Mouse (Mus musculus): ENCODE data around the gene Cbfb. TPM values are rescaled to one million over a fixed set of nuclear protein-coding genes. Genes with fewer than 3 reads are reported as not detected.

Gene Cbfb
- polyA plus RNA-seq, 1 experiment from 2014 or later: 59.9 TPM

- peaks cover 83% of the 10 kb centered on the region for H3K27me3 ChIP-seq (ENCODE audit: insufficient read depth, low read length)
- no peak for ATAC-seq (ENCODE audit: low FRiP score, low TSS enrichment)
- peak overlapping the region; percentile 82 for H3K4me3 ChIP-seq (ENCODE audit: low read length)
- H3K27ac ChIP-seq (ENCODE audit: low read length): no peak overlapping the region
- WGBS: 6% methylated on average over 10 of the region's 10 CpGs
- peak overlapping the region; percentile 79 for H3K9ac ChIP-seq (replicated peaks; ENCODE audit: low read length)
- H3K4me2 ChIP-seq (replicated peaks; ENCODE audit: low read depth, low read length): peak overlapping the region; percentile 94
- no peaks in the 10 kb centered on the region for H3K36me3 ChIP-seq (ENCODE audit: insufficient read depth, low read length)
- H3K9me3 ChIP-seq (ENCODE audit: low read length): peaks cover 3% of the 10 kb centered on the region; the same call in 1 of the 2 replicates
- H3K4me1 ChIP-seq (ENCODE audit: insufficient read depth, low read length): peaks cover 37% of the 10 kb centered on the region
These were observed 94.7 kb downstream of the Cbfb start for GRCm38 (mm10) chr8:105265128-105265527.

- Histone ChIP-seq H3K4me1 (ENCODE audit: insufficient read depth, low read length) (peaks cover 46% of the 10 kb centered on the region), H3K4me2 (replicated peaks; ENCODE audit: low read depth, low read length) (no peak overlapping the region), H3K27me3 (ENCODE audit: insufficient read depth, low read length) (peaks cover 83% of the 10 kb centered on the region), H3K9me3 (ENCODE audit: low read length) (no peaks in the 10 kb centered on the region), H3K36me3 (ENCODE audit: insufficient read depth, low read length) (no peaks in the 10 kb centered on the region), H3K4me3 (ENCODE audit: low read length) (no peak overlapping the region), H3K27ac (ENCODE audit: low read length) (no peak overlapping the region), H3K9ac (replicated peaks; ENCODE audit: low read length) (no peak overlapping the region)
- ATAC-seq (ENCODE audit: low FRiP score, low TSS enrichment): no peak
- WGBS: 27% methylated on average over 13 of the region's 13 CpGs
These were observed 96.3 kb downstream of the Cbfb start for GRCm38 (mm10) chr8:105266775-105267174.

Other genes with a start within 250 kb of the Cbfb start
- gene Ces2e, start 244.4 kb upstream of the Cbfb start, polyA plus RNA-seq (2015; fragmentation: Nextera tagmentation; extraction: Ambion mirVana): 1.6 and 1.8 TPM in 2 replicates
- not detected in 2 replicates for gene Ces2f, start 223.3 kb upstream of the Cbfb start, polyA plus RNA-seq (2015; fragmentation: Nextera tagmentation; extraction: Ambion mirVana)
- 0.42 and 0.61 TPM in 2 replicates for gene Ces2g, start 209.0 kb upstream of the Cbfb start, polyA plus RNA-seq (2015; fragmentation: Nextera tagmentation; extraction: Ambion mirVana)
- gene Ces2h, start 169.8 kb upstream of the Cbfb start, polyA plus RNA-seq (2015; fragmentation: Nextera tagmentation; extraction: Ambion mirVana): not detected in 2 replicates
- gene Ces3a, start 122.1 kb upstream of the Cbfb start, polyA plus RNA-seq (2015; fragmentation: Nextera tagmentation; extraction: Ambion mirVana): 0.09 TPM in 1 of 2 replicates, not detected in the other
- gene Ces3b, start 86.9 kb upstream of the Cbfb start, polyA plus RNA-seq (2015; fragmentation: Nextera tagmentation; extraction: Ambion mirVana): not detected in 2 replicates
- gene Ces4a, start 38.9 kb upstream of the Cbfb start, polyA plus RNA-seq (2015; fragmentation: Nextera tagmentation; extraction: Ambion mirVana): not detected in 2 replicates
- 26.9 and 27.6 TPM in 2 replicates for gene D230025D16Rik, start 54.5 kb downstream of the Cbfb start, polyA plus RNA-seq (2015; fragmentation: Nextera tagmentation; extraction: Ambion mirVana)
- 10.2 and 11.9 TPM in 2 replicates for gene B3gnt9, start 84.5 kb downstream of the Cbfb start, polyA plus RNA-seq (2015; fragmentation: Nextera tagmentation; extraction: Ambion mirVana)
- gene Tradd, start 93.9 kb downstream of the Cbfb start, polyA plus RNA-seq (2015; fragmentation: Nextera tagmentation; extraction: Ambion mirVana): 23.4 and 26.3 TPM in 2 replicates
- gene Fbxl8, start 94.0 kb downstream of the Cbfb start, polyA plus RNA-seq (2015; fragmentation: Nextera tagmentation; extraction: Ambion mirVana): 3.0 and 3.1 TPM in 2 replicates
- 0.14 and 0.16 TPM in 2 replicates for gene Hsf4, start 99.1 kb downstream of the Cbfb start, polyA plus RNA-seq (2015; fragmentation: Nextera tagmentation; extraction: Ambion mirVana)
- 1.2 and 1.4 TPM in 2 replicates for gene Nol3, start 105.5 kb downstream of the Cbfb start, polyA plus RNA-seq (2015; fragmentation: Nextera tagmentation; extraction: Ambion mirVana)
- gene 4931428F04Rik, start 119.2 kb downstream of the Cbfb start, polyA plus RNA-seq (2015; fragmentation: Nextera tagmentation; extraction: Ambion mirVana): 10.5 and 13.4 TPM in 2 replicates
- 29.5 and 32.1 TPM in 2 replicates for gene Exoc3l, start 125.4 kb downstream of the Cbfb start, polyA plus RNA-seq (2015; fragmentation: Nextera tagmentation; extraction: Ambion mirVana)
- 90.1 and 108 TPM in 2 replicates for gene E2f4, start 127.0 kb downstream of the Cbfb start, polyA plus RNA-seq (2015; fragmentation: Nextera tagmentation; extraction: Ambion mirVana)
- 13.3 and 13.9 TPM in 2 replicates for gene Elmo3, start 134.9 kb downstream of the Cbfb start, polyA plus RNA-seq (2015; fragmentation: Nextera tagmentation; extraction: Ambion mirVana)
- 2.2 and 2.4 TPM in 2 replicates for gene Lrrc29, start 155.6 kb downstream of the Cbfb start, polyA plus RNA-seq (2015; fragmentation: Nextera tagmentation; extraction: Ambion mirVana)
- gene Tmem208, start 155.7 kb downstream of the Cbfb start, polyA plus RNA-seq (2015; fragmentation: Nextera tagmentation; extraction: Ambion mirVana): 120 and 136 TPM in 2 replicates
- 3.7 and 4.6 TPM in 2 replicates for gene Fhod1, start 177.3 kb downstream of the Cbfb start, polyA plus RNA-seq (2015; fragmentation: Nextera tagmentation; extraction: Ambion mirVana)
- 2.5 and 3.1 TPM in 2 replicates for gene Slc9a5, start 178.2 kb downstream of the Cbfb start, polyA plus RNA-seq (2015; fragmentation: Nextera tagmentation; extraction: Ambion mirVana)
- 0.32 and 0.37 TPM in 2 replicates for gene Plekhg4, start 202.6 kb downstream of the Cbfb start, polyA plus RNA-seq (2015; fragmentation: Nextera tagmentation; extraction: Ambion mirVana)
- gene Kctd19, start 242.8 kb downstream of the Cbfb start, polyA plus RNA-seq (2015; fragmentation: Nextera tagmentation; extraction: Ambion mirVana): not detected in 2 replicates
- 0.17 and 0.41 TPM in 2 replicates for gene Lrrc36, start 242.9 kb downstream of the Cbfb start, polyA plus RNA-seq (2015; fragmentation: Nextera tagmentation; extraction: Ambion mirVana)

Measured in kidney, embryonic 16.5 days (tissue).